Mouse (Mus musculus) lung, embryonic 15.5 days (tissue): ENCODE data around the gene Axin2. TPM values are rescaled to one million over a fixed set of nuclear protein-coding genes. Genes with fewer than 3 reads are reported as not detected.

Source experiments
- ATAC-seq: fragments of 200-750 bp; cut with Nextera tagmentation; 2 replicates; pipeline ENCODE4 v1.8.0; 2017; ENCODE audit warnings: moderate number of reproducible peaks, borderline replicate concordance; ENCODE audit not compliant: low FRiP score, low TSS enrichment; ENCODE audit errors: extremely low read depth
- H3K27ac ChIP-seq: fragments of 300-500 bp; sonication (generic); 2 replicates; pipeline ENCODE4 v1.5.1; 2015; ENCODE audit warnings: moderate library complexity, mild to moderate bottlenecking, inconsistent platforms
- H3K27me3 ChIP-seq: fragments of 300-500 bp; sonication (generic); 2 replicates; pipeline ENCODE4 v1.6.1; 2015; ENCODE audit warnings: inconsistent platforms
- H3K36me3 ChIP-seq: fragments of 300-500 bp; sonication (generic); 2 replicates; pipeline ENCODE4 v1.6.1; 2015; ENCODE audit warnings: inconsistent platforms
- H3K4me1 ChIP-seq: fragments of 300-500 bp; sonication (generic); 2 replicates; pipeline ENCODE4 v1.6.1; 2015; ENCODE audit warnings: inconsistent platforms
- H3K4me2 ChIP-seq: fragments of 300-500 bp; sonication (generic); 2 replicates; pipeline ENCODE4 v1.6.1; 2015; ENCODE audit warnings: inconsistent platforms, mild to moderate bottlenecking, moderate library complexity
- H3K4me3 ChIP-seq: fragments of 300-500 bp; sonication (generic); 2 replicates; pipeline ENCODE4 v1.5.1; 2015; ENCODE audit warnings: mild to moderate bottlenecking, inconsistent platforms
- H3K9ac ChIP-seq: fragments of 300-500 bp; sonication (generic); 2 replicates; pipeline ENCODE4 v1.6.1; 2015; ENCODE audit warnings: inconsistent platforms
- H3K9me3 ChIP-seq: fragments of 300-500 bp; sonication (generic); 2 replicates; pipeline ENCODE4 v1.6.1; 2016; ENCODE audit warnings: inconsistent platforms
- WGBS: fragments of 180-500 bp; shearing (Covaris S2); methylation state at CpG from one replicate; pipeline ENCODE4 v1.1.7; 2015; 5-methylcytosine and 5-hydroxymethylcytosine counted together
- polyA plus RNA-seq: library from polyadenylated mRNA; unstranded; fragments of >200 nt; fragmentation: Nextera tagmentation; extraction: Ambion mirVana; gene quantifications from 2 replicates; pipeline ENCODE4 v1.2.1, GENCODE M21; 2015

The Axin2 gene
- polyA plus RNA-seq, 1 experiment from 2014 or later: 8.4 TPM

DNA sequence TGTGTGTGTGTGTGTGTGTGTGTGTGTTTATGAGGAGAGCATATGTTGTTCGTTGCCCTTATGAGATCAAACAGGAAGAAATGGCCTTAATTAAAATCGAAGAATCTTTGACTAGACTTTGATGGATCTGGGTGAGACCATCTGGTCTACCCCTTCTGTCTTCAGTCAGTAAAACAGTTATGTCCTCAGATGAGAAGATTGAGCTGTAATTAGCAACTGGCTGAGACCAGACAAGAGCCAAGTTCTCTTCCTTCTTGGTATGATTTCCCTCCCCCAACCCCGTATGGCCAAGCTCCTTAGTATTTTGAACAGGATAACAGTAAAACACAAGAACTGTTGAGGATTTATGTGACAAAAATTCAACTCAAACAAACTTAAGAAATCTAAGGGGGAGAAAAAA, 67.1 kb downstream of the Axin2 start:
- Histone ChIP-seq H3K4me2 (no peak overlapping the region), H3K27me3 (no peaks in the 10 kb centered on the region), H3K9ac (no peak overlapping the region), H3K4me1 (peaks cover 11% of the 10 kb centered on the region), H3K36me3 (no peaks in the 10 kb centered on the region), H3K9me3 (no peaks in the 10 kb centered on the region), H3K4me3 (no peak overlapping the region), H3K27ac (no peak overlapping the region)
- 66% methylated on average over 3 of the region's 3 CpGs for WGBS
- no peak for ATAC-seq

DNA sequence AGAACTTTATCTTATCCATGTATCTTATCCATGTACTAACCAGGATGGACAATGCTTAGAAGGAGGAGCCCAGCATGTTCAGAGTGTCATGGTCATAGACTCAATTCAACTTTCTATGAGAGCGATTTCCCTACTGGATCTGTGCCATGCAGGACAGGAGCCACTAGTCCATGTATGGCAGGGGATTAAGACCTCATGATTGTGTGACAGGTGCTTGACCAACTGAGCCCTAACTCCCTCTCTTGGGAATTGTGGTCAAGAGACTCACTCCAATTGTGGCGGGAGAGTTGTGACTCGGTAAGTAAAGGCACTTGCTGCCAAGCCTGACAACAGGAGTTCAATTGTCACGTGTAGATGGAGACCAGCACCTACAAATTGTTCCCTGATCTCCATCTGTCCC, 67.6 kb downstream of the Axin2 start:
- WGBS: 92% methylated on average over 4 of the region's 4 CpGs
- peaks cover 11% of the 10 kb centered on the region for H3K4me1 ChIP-seq
- H3K36me3 ChIP-seq: no peaks in the 10 kb centered on the region
- H3K9ac ChIP-seq: no peak overlapping the region
- H3K4me2 ChIP-seq: no peak overlapping the region
- no peaks in the 10 kb centered on the region for H3K9me3 ChIP-seq
- no peak for ATAC-seq
- no peak overlapping the region for H3K4me3 ChIP-seq
- H3K27me3 ChIP-seq: no peaks in the 10 kb centered on the region
- H3K27ac ChIP-seq: no peak overlapping the region

DNA sequence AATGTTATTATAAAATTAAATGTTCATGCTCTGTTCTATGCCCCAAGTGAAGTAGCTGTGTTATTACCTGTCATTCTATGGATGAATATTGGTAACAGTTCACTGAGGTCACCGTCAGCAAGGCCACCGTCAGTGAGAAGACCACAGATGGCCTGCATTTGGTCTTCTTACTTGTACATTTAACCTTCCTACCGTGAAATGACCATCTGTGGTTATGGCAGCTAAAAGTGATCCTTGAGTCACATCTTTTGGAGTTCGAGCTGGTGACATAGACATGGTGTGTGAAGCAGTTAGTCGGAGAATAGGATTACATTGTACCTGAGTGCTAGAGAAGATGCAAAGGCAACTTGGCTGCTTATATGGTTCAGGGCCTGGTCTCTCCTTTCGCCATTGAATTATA, 68.1 kb downstream of the Axin2 start:
- Histone ChIP-seq H3K9ac (no peak overlapping the region), H3K4me1 (peaks cover 11% of the 10 kb centered on the region), H3K27me3 (no peaks in the 10 kb centered on the region), H3K36me3 (no peaks in the 10 kb centered on the region), H3K27ac (no peak overlapping the region), H3K9me3 (no peaks in the 10 kb centered on the region), H3K4me2 (no peak overlapping the region), H3K4me3 (no peak overlapping the region)
- 92% methylated on average over 6 of the region's 6 CpGs for WGBS
- ATAC-seq: no peak

DNA sequence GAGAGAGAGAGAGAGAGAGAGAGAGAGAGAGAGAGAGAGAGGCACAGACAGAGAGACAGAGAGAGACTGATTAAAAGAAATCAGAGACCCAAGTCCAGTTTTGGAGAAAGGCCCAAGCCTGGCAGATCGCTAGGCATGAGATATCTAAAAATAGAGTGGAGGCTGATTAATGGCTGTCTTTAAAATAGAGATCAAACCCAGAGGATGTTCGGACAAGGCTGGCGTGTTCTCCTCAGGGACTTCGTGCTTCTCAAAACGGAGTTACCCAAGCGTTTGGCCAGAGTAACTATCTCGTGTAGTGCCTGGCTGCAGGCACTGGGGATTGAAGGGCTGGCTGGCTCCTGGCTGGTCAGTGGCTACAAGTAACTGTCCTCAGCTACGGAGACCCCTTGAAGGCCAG, 69.8 kb downstream of the Axin2 start:
- peaks cover 3% of the 10 kb centered on the region; the same call in 1 of the 2 replicates for H3K4me1 ChIP-seq
- no peak overlapping the region for H3K4me3 ChIP-seq
- WGBS: 52% methylated on average over 8 of the region's 8 CpGs
- H3K36me3 ChIP-seq: no peaks in the 10 kb centered on the region
- H3K4me2 ChIP-seq: no peak overlapping the region
- no peaks in the 10 kb centered on the region for H3K27me3 ChIP-seq
- no peak overlapping the region for H3K9ac ChIP-seq
- H3K9me3 ChIP-seq: no peaks in the 10 kb centered on the region
- ATAC-seq: no peak
- no peak overlapping the region for H3K27ac ChIP-seq

DNA sequence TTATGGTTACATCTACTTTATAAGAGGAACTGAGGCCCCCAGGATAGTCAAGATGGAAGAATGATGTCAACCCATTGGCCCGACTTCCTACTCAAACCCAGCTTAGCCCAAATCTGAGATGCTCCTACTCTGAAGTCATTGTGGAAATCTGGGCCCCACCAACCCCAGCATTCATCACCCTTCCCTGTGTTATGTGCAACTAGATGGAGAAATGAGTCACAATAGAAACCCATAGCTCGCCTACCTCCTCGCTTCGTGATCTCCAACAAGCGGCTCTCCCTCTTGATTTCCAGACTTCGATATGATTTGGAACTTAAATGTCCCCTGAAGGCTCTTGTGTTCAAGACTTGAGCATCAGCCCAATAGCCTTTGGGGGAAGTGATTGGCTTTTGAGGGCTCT, 73.3 kb downstream of the Axin2 start:
- no peaks in the 10 kb centered on the region for H3K27me3 ChIP-seq
- no peak for ATAC-seq
- no peak overlapping the region for H3K4me3 ChIP-seq
- H3K9ac ChIP-seq: no peak overlapping the region
- no peaks in the 10 kb centered on the region for H3K4me1 ChIP-seq
- no peak overlapping the region for H3K27ac ChIP-seq
- WGBS: 93% methylated on average over 6 of the region's 6 CpGs
- H3K9me3 ChIP-seq: no peaks in the 10 kb centered on the region
- H3K4me2 ChIP-seq: no peak overlapping the region
- no peaks in the 10 kb centered on the region for H3K36me3 ChIP-seq

DNA sequence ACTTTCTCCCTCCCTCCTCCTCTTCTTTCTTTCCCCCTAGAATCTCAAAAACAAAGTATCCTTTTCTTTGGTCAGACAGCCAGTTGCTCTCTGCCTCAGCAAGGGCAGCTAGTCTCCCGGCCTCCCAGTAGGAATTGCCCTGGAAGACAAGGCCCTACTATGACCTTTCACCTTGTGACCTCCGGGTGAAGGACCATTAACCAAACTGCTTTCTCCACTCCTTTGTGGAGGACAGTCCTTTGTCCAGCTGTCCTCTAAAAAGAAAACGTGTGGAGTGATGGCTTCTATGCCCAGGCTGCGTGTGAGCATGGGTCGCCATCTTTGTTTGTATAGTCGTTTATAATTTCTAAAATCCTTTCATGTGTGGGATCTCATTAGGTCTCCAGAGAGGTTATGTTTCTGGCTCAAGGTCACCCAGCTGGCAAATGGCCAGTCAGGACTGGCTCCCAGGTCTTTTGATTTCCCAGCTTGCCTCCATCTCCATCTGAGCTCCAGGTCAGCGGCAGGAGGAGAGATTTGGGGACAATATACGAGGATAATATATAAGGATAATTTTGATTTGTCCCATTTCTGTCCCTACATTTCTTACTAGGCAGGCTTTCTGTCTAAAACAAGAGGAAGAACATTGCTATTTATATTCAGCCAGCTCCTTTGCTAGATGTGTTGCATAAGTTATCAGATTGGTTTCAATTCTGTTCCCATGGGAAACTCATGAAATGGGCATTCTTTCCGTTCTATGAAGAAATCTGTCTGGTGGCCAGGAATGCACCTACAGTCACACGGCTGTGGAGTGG, 75.2 kb downstream of the Axin2 start:
- Histone ChIP-seq H3K4me1 (no peaks in the 10 kb centered on the region), H3K9me3 (peaks cover under 1% of the 10 kb centered on the region; the same call in 1 of the 2 replicates), H3K36me3 (no peaks in the 10 kb centered on the region), H3K27ac (no peak overlapping the region), H3K27me3 (no peaks in the 10 kb centered on the region), H3K4me2 (no peak overlapping the region), H3K4me3 (no peak overlapping the region), H3K9ac (no peak overlapping the region)
- 65% methylated on average over 10 of the region's 10 CpGs for WGBS
- ATAC-seq: no peak

DNA sequence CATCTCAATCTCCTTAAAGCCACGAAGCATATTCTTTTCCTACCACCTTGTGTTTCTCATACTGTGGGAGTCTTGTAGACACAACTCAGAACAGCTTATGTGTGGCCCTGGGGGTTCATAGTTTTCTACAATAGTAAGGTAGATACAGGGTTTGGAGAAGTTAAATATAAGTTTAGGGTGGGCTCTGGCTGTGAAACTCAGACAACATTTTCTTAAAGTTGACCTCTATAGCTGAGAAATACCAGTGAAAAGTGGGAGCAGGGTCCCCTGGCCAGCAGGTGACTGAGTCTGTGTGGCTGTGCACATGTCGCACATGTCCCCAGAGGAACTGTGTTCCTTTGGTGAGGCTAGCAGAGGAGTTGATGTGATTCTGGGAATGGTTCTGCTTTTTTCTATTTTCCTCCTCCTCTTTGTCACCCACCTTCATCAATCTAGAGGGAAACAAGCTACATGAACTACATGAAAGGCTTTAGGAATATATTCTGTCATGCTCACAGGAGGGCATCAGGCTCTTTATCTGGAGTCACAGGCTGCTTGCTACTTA, 75.9 kb downstream of the Axin2 start:
- Histone ChIP-seq H3K4me1 (no peaks in the 10 kb centered on the region), H3K27me3 (no peaks in the 10 kb centered on the region), H3K4me2 (no peak overlapping the region), H3K9ac (no peak overlapping the region), H3K4me3 (no peak overlapping the region), H3K9me3 (peaks cover 3% of the 10 kb centered on the region; the same call in 1 of the 2 replicates), H3K27ac (no peak overlapping the region), H3K36me3 (no peaks in the 10 kb centered on the region)
- WGBS: 78% methylated on average over 2 of the region's 2 CpGs
- ATAC-seq: no peak

DNA sequence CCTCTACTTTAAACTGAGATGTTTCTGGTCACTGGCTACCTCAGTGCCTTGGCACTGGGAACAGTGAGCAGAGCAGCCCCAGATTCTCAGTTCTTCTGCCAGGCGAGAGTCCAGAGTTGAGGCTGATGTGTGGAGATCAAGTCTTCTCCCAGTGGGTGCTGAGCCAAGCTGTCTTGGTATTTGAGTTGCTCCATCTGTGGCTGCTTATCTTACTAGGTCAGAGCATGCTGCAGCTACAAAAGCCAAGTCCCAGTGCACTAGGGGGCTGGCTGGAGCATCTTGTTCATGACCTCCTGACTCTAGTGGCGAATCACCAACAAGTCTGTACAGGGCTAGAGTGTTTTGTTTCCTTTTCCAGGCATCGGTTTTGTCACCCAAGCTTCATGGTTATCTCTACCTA, 77.7 kb downstream of the Axin2 start:
- 89% methylated on average over 3 of the region's 3 CpGs for WGBS

More for the DNA sequence above, 77.7 kb downstream of the Axin2 start:
- Histone ChIP-seq H3K9me3 (peaks cover 3% of the 10 kb centered on the region; the same call in 1 of the 2 replicates), H3K27me3 (no peaks in the 10 kb centered on the region), H3K4me3 (no peak overlapping the region), H3K4me2 (no peak overlapping the region), H3K9ac (no peak overlapping the region), H3K36me3 (no peaks in the 10 kb centered on the region), H3K27ac (no peak overlapping the region), H3K4me1 (no peaks in the 10 kb centered on the region)
- ATAC-seq: no peak

Other genes with a start within 250 kb of the Axin2 start
- gene E030025P04Rik, start 224.0 kb downstream of the Axin2 start, polyA plus RNA-seq: 0.14 TPM in 1 of 2 replicates, not detected in the other